Mouse (Mus musculus): ENCODE results near the gene Cops9.

Gene Cops9

DNA sequence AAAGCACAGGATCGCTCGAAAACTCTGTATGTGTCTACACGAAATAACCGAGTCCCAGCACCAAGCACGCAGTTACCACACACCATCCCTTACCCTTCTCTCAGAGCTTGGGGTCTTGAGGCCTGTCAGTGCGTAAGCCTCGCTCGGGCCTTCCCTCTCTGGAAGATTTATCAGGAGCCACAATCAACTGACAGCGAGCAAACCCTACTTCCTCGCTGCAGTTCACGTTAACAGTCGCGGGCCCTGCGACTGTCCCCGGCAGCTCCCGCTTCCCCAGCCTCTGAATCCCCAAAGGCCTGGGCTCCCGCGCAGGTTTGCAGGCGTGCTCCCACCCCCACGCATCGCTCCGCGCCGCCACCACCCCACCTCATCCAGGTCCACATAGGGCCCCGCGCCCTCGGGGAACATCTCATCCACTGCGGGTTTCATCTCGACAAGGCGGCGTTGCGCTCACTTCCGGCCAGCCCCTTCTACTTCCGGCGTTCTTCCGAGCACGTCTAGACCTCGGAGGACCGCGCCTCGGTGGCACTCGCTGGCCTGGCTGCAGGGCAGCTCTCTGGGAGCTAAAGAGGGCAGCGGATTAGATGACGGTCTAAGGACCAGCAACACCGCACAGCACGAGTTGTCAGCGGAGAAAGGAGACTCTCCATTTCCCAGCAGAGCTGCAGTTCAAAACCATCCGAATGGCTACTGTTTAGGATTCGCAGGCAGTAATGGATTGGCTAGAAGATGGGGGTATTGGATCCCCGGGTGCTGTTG lies at the start of gene Cops9:
Gene Cops9 (minus strand): TSS at position 472 of the 759 bp plus-strand sequence.
- DNase-seq, result peak; percentile 94 to 95

DNA sequence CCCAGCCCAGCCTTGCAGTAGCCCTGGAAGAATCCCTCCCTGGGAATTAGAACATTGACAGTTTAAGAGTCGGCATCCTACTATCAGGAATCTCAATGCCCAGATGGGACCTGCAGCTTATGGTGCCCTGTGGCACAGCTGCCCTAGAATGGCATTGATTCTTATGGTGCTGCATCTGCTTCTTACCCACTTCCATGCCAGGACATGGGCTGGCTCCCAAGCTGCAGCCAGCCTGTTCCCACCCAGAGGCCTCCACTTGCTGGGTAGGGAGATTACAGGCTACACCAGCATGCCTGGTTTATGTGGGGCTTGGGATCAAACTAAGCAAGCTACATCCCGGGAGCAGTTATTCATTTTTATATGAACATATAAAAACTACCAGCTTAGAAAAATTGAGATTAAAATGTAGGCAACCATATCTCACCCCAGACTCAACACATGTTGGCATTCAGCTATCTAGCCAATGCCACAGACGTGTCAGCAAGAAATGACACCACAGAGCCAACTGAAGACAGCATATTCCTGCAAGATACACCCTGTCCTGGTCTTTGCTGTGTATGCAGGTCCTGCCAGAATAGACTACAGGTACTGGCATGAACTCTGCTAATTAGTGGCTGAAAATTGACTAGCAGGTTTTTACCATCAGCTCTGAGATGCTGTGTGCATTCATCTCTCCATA lies 49.5 kb upstream of the Cops9 start:
- DNase-seq, result no peak

DNA sequence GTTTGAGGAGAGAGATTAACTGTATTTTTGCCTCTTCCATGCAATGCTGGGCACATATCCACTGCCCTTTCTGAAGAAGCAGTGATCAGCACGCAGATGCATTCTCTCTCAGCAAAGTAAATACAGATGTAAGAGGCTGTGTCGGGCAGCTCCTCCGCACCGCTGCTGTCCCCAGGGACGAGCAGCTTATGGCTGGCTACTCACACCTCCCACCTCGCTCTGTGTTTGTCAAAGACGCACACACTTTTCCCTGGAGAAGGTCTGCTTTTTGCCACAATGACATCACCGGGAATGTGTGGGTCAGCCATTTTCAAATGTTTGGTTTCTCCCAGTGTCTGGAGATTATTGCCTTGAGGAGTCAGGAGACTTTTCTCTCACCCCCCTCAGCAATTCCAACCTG lies 45.2 kb upstream of the Cops9 start:
- peak; percentile 49 to 67 for DNase-seq

DNA sequence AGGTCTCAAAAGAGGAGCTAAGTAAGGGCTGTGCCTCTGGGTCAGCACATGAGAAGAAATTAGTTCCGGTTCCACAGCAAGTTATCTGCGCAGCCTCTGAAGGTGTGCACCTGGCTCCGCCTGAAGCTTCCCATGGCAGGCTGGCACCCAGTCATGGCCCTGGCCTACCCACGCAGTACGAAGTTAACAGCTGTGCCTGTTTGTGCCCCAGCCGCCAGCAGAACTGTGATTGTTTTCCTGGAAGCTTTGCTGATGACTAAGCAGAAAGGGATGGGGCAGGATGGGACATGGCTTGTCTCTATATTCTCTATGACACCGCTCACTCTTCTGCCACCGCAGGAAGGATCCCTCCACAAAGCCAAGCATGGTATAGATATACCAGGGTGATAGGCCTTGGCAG lies 41.4 kb upstream of the Cops9 start:
- peak; percentile 33 to 54 for DNase-seq

DNA sequence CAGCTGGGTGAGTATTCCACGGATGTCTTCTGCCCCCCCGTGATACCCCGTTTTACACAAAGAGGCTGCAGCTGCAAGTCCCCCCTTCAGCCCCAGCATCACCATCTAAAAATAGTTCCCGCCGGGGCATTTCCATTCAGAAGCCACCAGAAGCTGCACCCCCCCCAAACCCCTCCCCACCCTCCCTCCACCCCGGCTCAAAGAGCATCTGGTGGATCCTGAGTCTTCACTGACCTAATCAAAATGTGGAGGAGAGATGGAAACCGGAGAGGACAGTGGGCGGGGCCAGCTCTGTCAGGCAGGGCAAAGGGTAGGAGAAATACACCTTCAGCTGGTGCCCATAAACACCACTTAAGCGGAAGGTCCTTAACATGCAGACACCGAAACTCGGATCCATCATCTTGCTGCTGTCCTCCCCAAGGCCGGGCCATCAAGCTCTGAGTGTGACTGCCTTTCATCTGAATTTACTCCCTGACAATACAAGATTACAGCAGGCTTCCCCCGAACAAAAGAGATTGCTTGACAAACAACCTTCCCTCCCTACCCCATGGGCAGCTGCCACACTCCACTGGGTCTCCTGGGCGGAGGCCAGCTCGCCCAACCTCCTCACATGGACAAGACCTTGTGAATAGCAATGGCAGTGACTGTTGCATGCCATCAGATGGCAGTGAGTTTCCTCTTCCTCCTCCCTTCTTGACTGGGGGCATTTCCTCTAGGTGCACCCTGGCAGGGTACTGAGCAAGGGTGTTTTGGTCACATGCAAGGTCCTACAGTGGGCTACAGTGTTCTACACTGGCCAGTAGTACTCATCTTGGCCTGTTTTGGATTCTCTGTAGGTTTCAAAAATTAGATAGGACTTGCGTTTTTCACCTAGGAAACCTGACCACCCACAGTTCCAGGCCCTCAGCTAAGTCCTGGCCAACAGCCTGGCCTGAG lies 39.2 kb upstream of the Cops9 start:
- DNase-seq, result peak; percentile 76 to 86

DNA sequence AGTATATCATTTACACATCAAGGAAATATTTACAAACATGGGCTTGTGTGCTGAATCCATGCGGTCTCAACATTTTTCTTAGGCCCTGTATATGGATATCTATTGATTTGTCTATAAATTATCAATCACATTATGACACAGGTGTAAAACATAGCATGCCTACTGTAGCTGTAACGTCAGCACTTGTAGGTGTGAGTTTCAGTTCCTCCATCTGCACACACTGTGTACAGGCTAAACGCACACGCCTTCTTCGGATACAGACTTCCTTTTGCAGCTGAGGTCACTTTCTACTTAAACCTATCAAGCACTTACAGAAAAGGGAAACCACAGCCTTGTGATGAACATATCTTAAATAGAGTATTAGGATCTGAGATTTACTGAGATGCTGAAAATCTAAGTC lies 37.0 kb upstream of the Cops9 start:
- no peak for DNase-seq

DNA sequence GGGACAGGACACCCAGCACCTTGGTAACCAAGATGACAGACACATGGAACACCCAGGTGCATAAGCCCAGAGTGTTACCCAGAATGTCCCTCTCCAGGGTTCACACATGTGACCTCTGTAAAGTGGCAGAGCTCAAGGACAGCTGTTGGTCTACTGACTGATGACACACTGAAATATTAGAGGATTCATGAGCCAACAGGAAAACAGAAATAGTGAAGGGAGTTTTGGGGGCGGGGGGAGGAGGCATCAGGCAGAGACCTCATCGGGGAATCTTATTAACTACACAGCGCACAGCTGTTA lies 34.8 kb upstream of the Cops9 start:
- DNase-seq, result no peak

DNA sequence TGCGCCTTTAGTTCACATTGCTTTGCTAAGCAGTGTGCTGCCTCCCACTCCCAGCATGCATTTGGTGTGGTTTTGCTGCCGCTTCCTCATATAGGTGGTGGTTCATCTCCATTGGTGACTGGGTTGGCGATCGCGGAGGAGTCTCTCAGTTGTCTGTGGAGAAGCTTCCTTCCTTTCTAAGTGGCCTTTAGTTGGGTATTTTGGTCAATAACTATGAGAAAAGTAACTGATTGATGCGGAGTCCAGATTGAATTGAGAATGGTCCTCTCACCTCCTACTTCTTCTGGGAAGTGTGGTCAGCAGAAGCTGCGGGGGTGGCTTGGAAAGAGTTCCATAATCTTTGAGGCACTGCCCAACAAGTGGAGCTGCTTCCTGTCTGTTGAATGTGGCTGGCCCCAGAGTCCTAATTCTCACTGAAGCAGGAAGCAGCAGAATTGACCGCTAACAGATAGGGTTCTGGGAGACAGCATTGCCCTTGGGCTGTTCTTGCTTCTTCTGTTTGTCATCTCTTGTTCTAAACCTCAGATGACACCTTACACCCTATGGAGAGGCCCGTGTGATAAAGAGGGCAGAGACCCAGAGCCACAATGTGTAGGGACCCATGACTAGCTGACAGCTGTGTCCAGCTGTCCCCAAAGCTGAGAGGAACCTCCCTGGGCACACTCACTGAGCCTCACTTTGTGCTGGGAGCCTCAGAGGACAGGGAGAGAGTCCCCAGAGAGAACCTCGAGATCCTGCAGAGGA lies 34.3 kb upstream of the Cops9 start:
- peak in 1 of 2 experiments; percentile 35 for DNase-seq

DNA sequence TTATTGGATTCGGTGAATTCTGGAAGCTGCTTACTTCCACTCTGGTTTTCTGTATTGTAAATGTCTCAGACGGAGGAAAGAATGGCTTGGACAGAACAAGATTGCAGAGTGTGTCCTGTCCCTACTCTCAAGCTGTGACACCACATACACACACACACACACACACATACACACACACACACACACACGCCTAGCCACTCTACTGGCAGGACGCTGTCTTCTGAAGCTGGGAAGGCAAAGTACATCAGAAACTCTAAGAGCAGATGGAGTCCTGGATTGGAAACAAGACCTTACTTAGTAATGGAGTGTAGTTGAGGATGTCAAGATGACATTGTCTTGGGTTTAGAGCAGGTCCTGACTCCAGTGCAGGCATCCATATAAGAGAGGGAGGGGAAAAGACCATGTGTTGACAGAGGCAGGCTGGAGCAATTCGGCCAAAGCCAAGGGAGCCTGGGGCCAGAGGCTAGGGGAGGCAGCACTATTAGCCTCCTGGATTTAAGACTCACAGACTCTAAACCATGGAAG lies 31.5 kb upstream of the Cops9 start:
- no peak for DNase-seq

DNA sequence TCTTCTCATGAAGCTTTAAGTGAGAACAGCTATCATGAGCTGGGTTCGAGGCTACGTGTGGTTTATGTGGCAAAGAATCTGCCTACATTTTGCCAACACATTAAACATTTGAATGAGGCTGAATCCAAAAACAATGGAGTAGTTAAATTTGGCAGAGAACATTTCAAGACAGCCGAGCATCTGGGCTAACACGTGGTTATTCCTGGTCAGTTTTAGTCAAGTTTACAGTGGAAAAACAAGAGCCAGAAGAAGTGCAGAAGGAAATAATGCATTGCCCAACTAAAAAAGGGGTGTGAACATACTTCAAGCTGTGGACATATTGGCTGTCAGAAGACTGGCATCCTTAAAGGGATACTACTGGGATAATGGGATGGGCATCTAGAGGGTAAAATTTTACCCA lies 29.5 kb upstream of the Cops9 start:
- no peak for DNase-seq

DNA sequence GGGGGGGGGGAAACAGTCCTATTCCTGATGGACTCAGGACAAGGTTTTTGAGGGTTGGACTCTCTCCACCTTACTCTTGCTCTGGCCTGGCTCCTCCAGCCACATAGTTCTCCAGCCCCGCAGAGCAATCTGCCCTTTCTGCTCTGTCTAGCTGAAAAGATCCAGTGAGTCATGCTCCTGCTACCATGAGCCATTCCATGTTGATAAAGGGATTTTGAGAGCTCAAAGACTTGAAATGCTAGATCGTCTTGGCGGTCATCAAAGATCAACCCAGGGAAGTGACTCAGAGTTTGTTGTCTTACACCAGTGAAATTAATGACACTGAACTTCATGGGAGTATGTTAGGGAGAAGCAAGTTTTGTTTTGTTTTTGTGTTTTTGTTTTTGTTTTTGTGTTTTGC lies 27.6 kb upstream of the Cops9 start:
- no peak for DNase-seq

DNA sequence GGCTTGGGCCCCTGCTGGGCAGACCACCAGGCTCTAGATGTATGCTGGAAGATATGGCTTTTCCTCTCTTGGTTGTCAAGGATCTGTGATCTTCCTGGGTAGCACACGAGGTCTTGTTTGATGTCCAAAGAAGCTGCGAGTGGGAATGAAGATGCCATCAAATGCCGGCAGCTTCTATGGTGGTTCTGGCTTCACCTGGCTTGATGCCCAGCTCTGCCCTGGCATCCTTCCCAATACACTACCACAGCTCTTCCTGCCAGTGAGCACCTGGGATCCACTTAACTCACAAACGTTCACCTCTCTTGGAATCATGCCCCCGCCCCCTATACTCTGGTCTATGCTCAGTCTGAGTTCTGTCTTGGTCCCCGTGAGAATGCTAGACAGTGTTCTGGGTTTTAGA lies 25.3 kb upstream of the Cops9 start:
- DNase-seq, result no peak

DNA sequence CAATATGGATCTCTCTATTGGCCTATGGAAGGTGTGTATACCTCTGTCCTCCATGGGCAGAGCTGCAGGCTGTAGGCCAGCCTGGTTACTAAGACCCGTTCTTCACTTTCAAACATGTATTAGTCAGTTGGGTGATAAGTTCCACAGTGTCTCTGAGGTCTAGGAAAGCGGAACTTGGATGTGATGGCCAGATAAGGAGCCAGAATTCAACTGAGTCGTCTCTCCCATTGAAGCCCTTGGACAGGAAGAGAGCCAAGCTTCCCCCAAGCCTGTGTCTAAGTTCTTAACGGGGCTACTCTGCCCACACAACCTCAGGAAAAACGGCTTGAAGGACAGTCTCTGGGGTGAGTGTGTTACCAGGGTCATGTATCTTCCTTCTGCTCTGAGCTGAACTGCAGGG lies 17.6 kb upstream of the Cops9 start:
- no peak for DNase-seq

DNA sequence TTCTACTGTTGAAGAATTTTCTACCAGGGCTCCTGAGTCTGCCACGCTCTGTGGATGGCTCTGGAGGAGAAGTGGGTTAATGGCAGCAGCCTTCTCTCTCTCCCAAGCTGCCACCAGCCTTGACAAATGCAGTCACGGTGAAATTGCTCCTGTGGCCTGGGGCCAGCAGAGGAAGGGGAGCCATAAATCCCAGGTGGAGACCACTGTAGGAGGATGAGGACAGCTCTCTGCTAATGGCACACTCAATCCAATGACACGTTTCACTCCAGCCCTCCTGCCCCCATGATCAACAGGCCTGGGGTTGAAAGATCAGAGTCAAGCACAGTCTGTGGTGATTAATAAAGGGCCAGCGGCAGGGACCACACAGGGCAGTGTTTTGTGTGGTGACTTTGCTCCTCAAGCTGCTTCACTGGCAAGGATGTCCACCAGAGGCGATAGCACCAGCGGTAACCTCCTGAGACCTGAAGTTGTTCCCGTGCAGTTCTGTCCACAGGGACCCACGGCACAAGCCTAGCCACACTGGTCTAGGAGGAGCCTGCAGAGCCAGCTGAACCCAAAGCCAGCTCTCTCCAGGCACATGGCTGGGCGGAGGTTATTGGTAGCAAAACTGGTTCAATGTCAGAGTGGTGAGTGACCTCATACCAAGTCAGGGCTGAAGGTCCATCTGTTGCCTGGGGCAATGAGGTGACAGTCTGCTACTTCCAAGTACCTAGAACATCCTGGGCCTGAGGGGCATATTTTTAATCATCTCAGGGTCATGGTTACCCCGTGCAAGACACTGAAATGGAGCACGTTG lies 15.4 kb upstream of the Cops9 start:
- no peak for DNase-seq

DNA sequence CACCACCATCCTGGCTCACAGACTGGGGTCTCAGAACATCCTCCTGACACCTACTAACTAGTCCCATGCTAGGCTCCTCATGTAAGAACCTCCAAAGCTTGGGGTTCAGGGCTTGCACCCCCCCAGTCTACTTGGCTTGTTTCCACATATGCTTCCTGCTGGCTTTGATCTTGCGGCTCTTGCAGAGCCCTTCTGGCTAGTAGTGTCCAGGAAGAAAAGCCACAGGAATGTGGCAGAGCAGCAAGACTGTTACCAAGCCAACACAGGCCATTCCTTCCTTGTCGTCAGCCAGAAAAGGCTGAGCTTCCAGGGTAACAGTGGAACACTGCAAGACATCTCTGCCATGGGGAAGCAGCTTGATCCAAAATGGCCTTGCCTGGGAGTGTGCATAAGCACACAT lies 12.9 kb upstream of the Cops9 start:
- no peak for DNase-seq

DNA sequence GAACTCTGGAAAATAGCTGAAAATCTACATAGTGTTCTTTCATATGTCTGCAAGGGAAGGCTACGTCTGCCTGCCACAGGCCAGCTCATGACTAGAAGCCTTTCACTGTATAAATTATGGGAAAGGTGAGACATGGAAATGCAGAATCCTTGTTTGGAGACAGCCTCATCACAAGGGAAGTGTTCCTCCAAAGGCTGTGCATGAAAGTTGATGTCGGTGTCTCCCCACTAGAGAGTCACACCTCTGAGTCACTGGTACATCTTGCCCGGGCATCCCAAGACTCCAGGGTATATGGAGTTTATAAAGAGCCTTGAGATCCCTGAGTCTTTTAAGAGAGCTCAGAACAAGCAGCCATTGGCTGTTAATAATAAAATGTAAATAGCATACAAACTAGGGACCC lies 11.4 kb upstream of the Cops9 start:
- no peak for DNase-seq

DNA sequence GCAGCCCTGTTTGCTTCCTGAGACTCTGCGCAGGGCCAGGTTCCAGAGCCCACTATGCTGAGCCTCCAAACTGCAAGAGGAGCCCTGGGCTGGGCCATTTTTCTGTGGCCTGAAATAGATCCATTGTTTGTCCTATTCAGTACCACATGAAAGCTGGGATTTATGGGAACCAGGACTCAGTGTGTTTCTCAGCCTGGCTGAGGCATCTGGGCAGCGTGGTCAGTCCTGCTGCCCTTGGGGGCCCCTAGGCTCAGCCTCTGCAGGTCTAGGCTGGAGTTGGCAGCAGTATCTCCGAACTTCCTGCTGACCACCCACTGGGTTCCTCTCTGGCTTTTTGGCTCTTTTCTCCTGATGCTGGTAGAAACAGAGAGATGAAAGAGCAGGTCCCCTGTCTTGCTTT lies 9.7 kb upstream of the Cops9 start:
- DNase-seq, result no peak

DNA sequence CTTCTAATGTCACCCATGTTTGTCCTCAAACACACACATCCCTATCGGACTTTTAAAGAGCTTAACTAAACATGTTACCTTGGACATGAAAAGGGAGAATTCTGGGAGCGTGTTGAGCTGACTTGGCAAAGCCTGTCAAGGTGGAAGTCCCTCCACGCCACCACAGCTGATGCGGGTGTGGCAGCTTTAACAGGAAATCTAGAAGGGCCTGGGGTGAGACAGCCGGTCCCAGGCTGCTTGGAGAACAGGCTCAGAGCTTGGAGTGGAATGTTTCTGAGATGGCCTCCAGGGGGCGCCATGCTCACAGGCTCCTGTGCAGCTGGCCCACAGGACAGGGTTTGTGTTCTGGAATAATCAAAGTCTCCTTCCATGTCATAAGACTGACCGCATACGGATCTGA lies 6.9 kb upstream of the Cops9 start, which contains the start of gene Otos:
Gene Otos (minus strand): TSS at position 169 of the 400 bp plus-strand sequence.
- peak; percentile 87 to 90 for DNase-seq

DNA sequence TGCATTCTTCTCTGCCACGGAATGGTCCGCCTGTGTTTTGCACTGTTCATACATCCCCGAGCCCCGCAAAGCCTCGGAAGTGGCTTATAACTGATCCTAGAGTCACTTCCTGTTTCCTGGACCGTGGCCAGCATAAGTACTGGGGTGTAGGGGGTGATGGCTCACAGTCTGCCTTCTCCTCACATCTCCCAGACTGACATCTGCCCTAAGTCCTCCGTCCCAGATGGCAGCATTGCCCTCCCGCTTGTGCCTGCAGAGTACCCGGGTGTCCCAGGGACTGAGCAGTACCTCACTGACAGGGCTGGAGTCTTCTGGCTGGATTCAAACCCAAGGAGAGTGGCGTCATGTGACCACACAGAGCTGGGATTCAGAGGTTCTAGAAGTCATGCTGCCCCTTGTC lies 6.4 kb upstream of the Cops9 start:
- peak in 1 of 2 experiments; percentile 14 for DNase-seq

DNA sequence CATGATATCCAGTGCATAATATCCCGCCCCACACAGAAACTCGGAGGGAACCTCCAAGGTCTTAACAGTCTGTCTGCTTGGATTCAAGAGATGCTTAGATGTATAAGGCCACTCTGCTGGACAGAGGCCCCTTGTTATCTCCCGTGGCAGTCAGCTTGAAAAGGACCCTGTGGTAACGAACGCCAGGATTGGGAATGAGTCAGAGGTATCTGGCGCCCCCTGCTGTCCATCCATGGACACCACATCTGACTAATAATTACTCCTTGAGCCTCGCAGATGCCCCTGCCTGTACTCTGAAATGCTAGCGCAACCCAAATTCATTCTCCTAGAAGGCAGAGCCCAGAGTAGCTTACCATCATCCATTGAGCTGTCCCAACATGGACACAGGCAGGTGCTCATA lies 6.0 kb upstream of the Cops9 start:
- DNase-seq, result peak; percentile 87 to 88

DNA sequence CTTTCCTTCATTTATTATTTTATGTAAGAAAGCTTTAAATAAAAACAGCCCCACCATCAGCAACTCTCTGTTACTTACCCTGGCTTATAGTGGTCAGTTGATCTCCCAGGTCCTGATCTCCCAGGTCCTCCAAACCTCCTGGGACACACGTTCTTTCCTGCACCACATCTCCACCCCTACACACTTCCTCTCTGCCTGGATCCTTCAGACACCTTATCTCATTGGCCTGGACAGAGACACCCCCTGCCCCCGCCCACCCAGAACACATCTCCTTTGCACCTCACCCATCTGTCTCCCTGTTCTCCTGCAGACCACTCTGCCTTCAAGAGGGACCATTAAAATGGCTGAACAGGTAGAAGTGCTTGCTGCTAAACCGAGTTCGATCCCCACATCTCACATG lies 5.2 kb upstream of the Cops9 start:
- DNase-seq, result no peak

DNA sequence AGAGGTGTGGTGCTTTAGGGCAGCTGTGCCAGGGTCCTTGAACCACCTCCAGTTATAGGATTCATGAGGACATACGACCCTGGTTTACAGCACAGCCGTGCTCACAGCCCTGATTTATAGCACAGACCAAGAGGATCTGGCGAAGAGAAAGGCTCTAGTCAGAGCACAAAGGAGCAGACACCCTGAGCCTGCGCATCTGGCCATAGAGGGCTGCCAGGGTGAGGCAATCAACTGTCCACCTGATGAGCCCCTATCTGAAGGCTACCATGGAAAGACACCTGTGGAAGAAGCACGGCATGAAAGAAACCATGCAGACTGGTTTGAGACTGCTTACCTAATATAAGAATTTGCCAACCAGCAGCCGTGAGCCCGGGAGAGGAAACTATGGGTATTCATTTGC lies 4.8 kb upstream of the Cops9 start:
- DNase-seq, result no peak

Data from kidney, postnatal 4 days (tissue).